ENCODE assay signal across 9 mouse cellular contexts in the genomic region with DNA sequence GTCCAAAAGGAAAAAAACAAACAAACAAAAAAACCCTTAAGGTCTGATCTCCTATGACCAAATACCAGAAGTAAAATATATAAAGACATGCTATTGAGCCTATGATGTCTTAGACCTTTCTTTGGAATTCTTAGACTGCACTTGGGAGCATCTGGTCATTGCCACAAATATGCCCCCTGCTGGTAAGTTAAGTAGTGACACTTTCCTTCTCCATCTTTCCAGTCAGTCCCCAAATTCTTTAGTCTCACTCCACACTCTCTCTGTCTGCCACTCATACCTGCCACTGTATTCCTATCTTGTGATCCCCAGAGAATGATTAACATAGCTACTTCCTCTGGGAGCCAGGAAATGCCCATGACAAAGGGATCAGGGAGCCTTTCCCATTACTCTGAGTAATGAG. TPM values are rescaled to one million over a fixed set of nuclear protein-coding genes. Genes with fewer than 3 reads are reported as not detected.
DNase-seq lines count a peak whose midpoint lies in the region; ATAC-seq and TF ChIP-seq lines count a peak whose summit lies in the region.
"Had no signal": no experiment of that assay in that cellular context is flagged by ENCODE, and none has a peak within 500 bp of the region (broad histone marks: within the 10 kb centered on the region; RNA-seq: fewer than 3 reads in every experiment).

No protein-coding gene starts in this region.

- intact Hi-C loops in left cerebral cortex, adult 2 months (cut with DNase I): loop anchor here (1.0 kb wide), 1 partner anchor 82 kb away; no protein-coding TSS in a partner anchor

- ATAC-seq in heart, embryonic 13.5 days (ENCODE audit: extremely low read depth, insufficient number of reproducible peaks, low FRiP score, low TSS enrichment): no peak
- ATAC-seq in activated CD4-positive, CD25-positive, alpha-beta regulatory T cell, adult 4 months: no peak

- peaks cover 21% of the 10 kb centered on the region for H3K36me3 ChIP-seq in heart, embryonic 13.5 days
- H3K36me3 ChIP-seq in heart, embryonic 10.5 days: peaks cover 26% of the 10 kb centered on the region

- peaks cover 56% of the 10 kb centered on the region for H3K4me1 ChIP-seq in heart, embryonic 13.5 days
- peaks cover 46% of the 10 kb centered on the region for H3K4me1 ChIP-seq in heart, embryonic 10.5 days

- no peak for DNase-seq in heart, embryonic 10.5 days (ENCODE audit: low spot score)
- DNase-seq in right cerebral cortex, adult 2 months (ENCODE audit: low spot score in 2 of 2): peak; percentile 55 to 62
- no peak for DNase-seq in right cerebral cortex, postnatal 14 days
- peak; percentile 74 for DNase-seq in brain, adult 2 months (ENCODE audit: low read depth, low spot score)
- DNase-seq in left cerebral cortex, adult 2 months (ENCODE audit: extremely low spot score in 1 of 2, low spot score in 2 of 2): peak; percentile 42 to 54
- DNase-seq in spleen, adult 18-20 months: no peak

- H3K4me3 ChIP-seq in heart, embryonic 13.5 days: no peak overlapping the region
- H3K4me3 ChIP-seq in heart, embryonic 10.5 days: no peak overlapping the region
- H3K4me3 ChIP-seq in left cerebral cortex, adult 2 months: no peak overlapping the region
- H3K4me3 ChIP-seq: megakaryocyte, embryonic 14.5 days had no signal

- peaks cover 7% of the 10 kb centered on the region for H3K27me3 ChIP-seq in heart, embryonic 13.5 days (replicated peaks)
- peaks cover 9% of the 10 kb centered on the region for H3K27me3 ChIP-seq in heart, embryonic 10.5 days (ENCODE audit: insufficient read depth, poor library complexity, severe bottlenecking)

- no peak overlapping the region for H3K9ac ChIP-seq in heart, embryonic 13.5 days

- peak; percentile 84 for TF ChIP-seq CTCF in left cerebral cortex, adult 2 months (IDR thresholded peaks at IDR 0.05)

- peak overlapping the region; percentile 10; the same call in 1 of the 2 replicates for H3K27ac ChIP-seq in heart, embryonic 13.5 days (replicated peaks)
- no peak overlapping the region for H3K27ac ChIP-seq in heart, embryonic 10.5 days
- no peak overlapping the region for H3K27ac ChIP-seq in left cerebral cortex, adult 2 months

- no peak overlapping the region for H3K4me2 ChIP-seq in heart, embryonic 13.5 days

- H3K9me3 ChIP-seq in heart, embryonic 13.5 days: no peaks in the 10 kb centered on the region
- H3K9me3 ChIP-seq in heart, embryonic 10.5 days: no peaks in the 10 kb centered on the region
- H3K9me3 ChIP-seq: megakaryocyte, embryonic 14.5 days had no signal

RNA-seq across cellular contexts. Expression of gene Myoz1, which starts 2.0 kb away (rescaled TPM):
- polyA plus RNA-seq in heart, embryonic 13.5 days (2015; fragmentation: Nextera tagmentation; extraction: Ambion mirVana): 14.3 and 19.2 TPM in 2 replicates
- 22.8 and 30.3 TPM in 2 replicates for polyA plus RNA-seq in heart, embryonic 10.5 days (2016; fragmentation: Nextera tagmentation; extraction: Ambion mirVana)
- total RNA-seq in left cerebral cortex, adult 2 months (2021): not detected
- polyA plus RNA-seq in activated CD4-positive, CD25-positive, alpha-beta regulatory T cell, adult 4 months (2017; shearing (Covaris generic)): not detected

RNA-seq across cellular contexts. Expression of gene Synpo2l, which starts 9.8 kb away (rescaled TPM):
- 131 and 134 TPM in 2 replicates for polyA plus RNA-seq in heart, embryonic 13.5 days (2015; fragmentation: Nextera tagmentation; extraction: Ambion mirVana)
- 87.0 and 172 TPM in 2 replicates for polyA plus RNA-seq in heart, embryonic 10.5 days (2016; fragmentation: Nextera tagmentation; extraction: Ambion mirVana)
- under 1 TPM; 0.21 to 0.23 TPM for total RNA-seq in left cerebral cortex, adult 2 months (2021)
- not detected for polyA plus RNA-seq in activated CD4-positive, CD25-positive, alpha-beta regulatory T cell, adult 4 months (2017; shearing (Covaris generic))

RNA-seq across cellular contexts. Expression of gene Sec24c, which starts 15.8 kb away (rescaled TPM):
- 68.8 and 69.5 TPM in 2 replicates for polyA plus RNA-seq in heart, embryonic 13.5 days (2015; fragmentation: Nextera tagmentation; extraction: Ambion mirVana)
- polyA plus RNA-seq in heart, embryonic 10.5 days (2016; fragmentation: Nextera tagmentation; extraction: Ambion mirVana): 101 and 113 TPM in 2 replicates
- total RNA-seq in left cerebral cortex, adult 2 months (2021): 100 to 1,000 TPM; 113 to 115 TPM
- 10 to 100 TPM; 94.7 to 97.5 TPM for polyA plus RNA-seq in activated CD4-positive, CD25-positive, alpha-beta regulatory T cell, adult 4 months (2017; shearing (Covaris generic))

RNA-seq across cellular contexts. Expression of gene Usp54, which starts 17.5 kb away (rescaled TPM):
- 3.9 and 5.5 TPM in 2 replicates for polyA plus RNA-seq in heart, embryonic 13.5 days (2015; fragmentation: Nextera tagmentation; extraction: Ambion mirVana)
- polyA plus RNA-seq in heart, embryonic 10.5 days (2016; fragmentation: Nextera tagmentation; extraction: Ambion mirVana): 7.3 and 7.5 TPM in 2 replicates
- 10 to 100 TPM; 42.2 to 48.8 TPM for total RNA-seq in left cerebral cortex, adult 2 months (2021)
- polyA plus RNA-seq in activated CD4-positive, CD25-positive, alpha-beta regulatory T cell, adult 4 months (2017; shearing (Covaris generic)): 1 to 10 TPM; 1.6 to 2.2 TPM

RNA-seq across cellular contexts. Expression of gene Fut11, which starts 36.4 kb away (rescaled TPM):
- polyA plus RNA-seq in heart, embryonic 13.5 days (2015; fragmentation: Nextera tagmentation; extraction: Ambion mirVana): 15.3 and 17.4 TPM in 2 replicates
- 18.4 and 19.5 TPM in 2 replicates for polyA plus RNA-seq in heart, embryonic 10.5 days (2016; fragmentation: Nextera tagmentation; extraction: Ambion mirVana)
- total RNA-seq in left cerebral cortex, adult 2 months (2021): 10 to 100 TPM; 17.6 to 18.2 TPM
- 1 to 10 TPM; 5.6 to 6.6 TPM for polyA plus RNA-seq in activated CD4-positive, CD25-positive, alpha-beta regulatory T cell, adult 4 months (2017; shearing (Covaris generic))

Comparison
In these comparisons a context has a peak if more than half of its experiments do, and no peak if none do; other contexts are left out.
1. DNase-seq: peak in right cerebral cortex, adult 2 months (2 of 2), brain, adult 2 months (single experiment) and left cerebral cortex, adult 2 months (2 of 2); none in heart, embryonic 10.5 days (single experiment), right cerebral cortex, postnatal 14 days (single experiment) and spleen, adult 18-20 months (0 of 2).
2. RNA of gene Myoz1, which starts 2.0 kb away (polyA plus RNA-seq): 22.8 to 30.3 TPM in heart, embryonic 10.5 days and 14.3 to 19.2 TPM in heart, embryonic 13.5 days; not detected in activated CD4-positive, CD25-positive, alpha-beta regulatory T cell, adult 4 months; every median in the first group is over 10 times any median in the second.
3. RNA of gene Synpo2l, which starts 9.8 kb away (polyA plus RNA-seq): 131 to 134 TPM in heart, embryonic 13.5 days and 87.0 to 172 TPM in heart, embryonic 10.5 days; not detected in activated CD4-positive, CD25-positive, alpha-beta regulatory T cell, adult 4 months; every median in the first group is over 10 times any median in the second.